Mouse (Mus musculus) thymus, adult 2 months (tissue): Measurements from ENCODE around the gene Egfr. TPM values are rescaled to one million over a fixed set of nuclear protein-coding genes. Genes with fewer than 3 reads are reported as not detected.

Experiments
- DNase-seq: peaks from one replicate; pipeline ENCODE4 v3.0.0; 2021
- H3K27ac ChIP-seq: fragments of 200-500 bp; 2 replicates; pipeline ENCODE4 v1.5.1; 2012; ENCODE audit warnings: low read length, control low read depth; ENCODE audit not compliant: control insufficient read depth, insufficient read depth
- H3K27me3 ChIP-seq: fragments of 200-500 bp; 2 replicates; pipeline ENCODE4 v1.6.1; 2012; ENCODE audit warnings: mild to moderate bottlenecking, low read length, moderate library complexity, mixed read lengths; ENCODE audit not compliant: control insufficient read depth, insufficient read depth
- H3K36me3 ChIP-seq: fragments of 200-500 bp; 2 replicates; pipeline ENCODE4 v1.6.1; 2012; ENCODE audit warnings: mild to moderate bottlenecking, low read length, moderate library complexity; ENCODE audit not compliant: control insufficient read depth, insufficient read depth
- H3K4me1 ChIP-seq: fragments of 200-500 bp; replicated peaks from 2 replicates; pipeline ENCODE4 v1.6.1; 2012; ENCODE audit warnings: low read length; ENCODE audit not compliant: control insufficient read depth, insufficient read depth
- H3K4me3 ChIP-seq: fragments of 200-500 bp; 2 replicates; pipeline ENCODE4 v1.5.1; 2012; ENCODE audit warnings: mild to moderate bottlenecking, low read length, control low read depth, moderate library complexity; ENCODE audit not compliant: control insufficient read depth, insufficient read depth
- CTCF ChIP-seq: fragments of 200-500 bp; IDR thresholded peaks from 2 replicates; pipeline ENCODE4 v1.5.1; 2012; ENCODE audit warnings: mild to moderate bottlenecking, control low read depth, low read length, moderate library complexity, borderline replicate concordance; ENCODE audit not compliant: control insufficient read depth, poor library complexity, insufficient read depth; ENCODE audit errors: extremely low read depth
- POLR2A ChIP-seq: fragments of 200-500 bp; IDR thresholded peaks from 2 replicates; pipeline ENCODE4 v1.6.1; 2012; ENCODE audit warnings: mild to moderate bottlenecking, low read length, control low read depth, moderate library complexity; ENCODE audit not compliant: control insufficient read depth, poor library complexity, insufficient read depth; ENCODE audit errors: extremely low read depth
- WGBS: fragments of 180-500 bp; shearing (Covaris S2); methylation state at CpG from one replicate; pipeline ENCODE4 v1.1.7; 2018; 5-methylcytosine and 5-hydroxymethylcytosine counted together
- polyA plus RNA-seq: library from polyadenylated mRNA; depleted of rRNA; stranded (reverse); fragments of >200 nt; gene quantifications from 2 replicates; pipeline ENCODE4 v1.2.3, GENCODE M21; 2012

The Egfr gene
- polyA plus RNA-seq, 1 experiment = 17.4 TPM

DNA sequence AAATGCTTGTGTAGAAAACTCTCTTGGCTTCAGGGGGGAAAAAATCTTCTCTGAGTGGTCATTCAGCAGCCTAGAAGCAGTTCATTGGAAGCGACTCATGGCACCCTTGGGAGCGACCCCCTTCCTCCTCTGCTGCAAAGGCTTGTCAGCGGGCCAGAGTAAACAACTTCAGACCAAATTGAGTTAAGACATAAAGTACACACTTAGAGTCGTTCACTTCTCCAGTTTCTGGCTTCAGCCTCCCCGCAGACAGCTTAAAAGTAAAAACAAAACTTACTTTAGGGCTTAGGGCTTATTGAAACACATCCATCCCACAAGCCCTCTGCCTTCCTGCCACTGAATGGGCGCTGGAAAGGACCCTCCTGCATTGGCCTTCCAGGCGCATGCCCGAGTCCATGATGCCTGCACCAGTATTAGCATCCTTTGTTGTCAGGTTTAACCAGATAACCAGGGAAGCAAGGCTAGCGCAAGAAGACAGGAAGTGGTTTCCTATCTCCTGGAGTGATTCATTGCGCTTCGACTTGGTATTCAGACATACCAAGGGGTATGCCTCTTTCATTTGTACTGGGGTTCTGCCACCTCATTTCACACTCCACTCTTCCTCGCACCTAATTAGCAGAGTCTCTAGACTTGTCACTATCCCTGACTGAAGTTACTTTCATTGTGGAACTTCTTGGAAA is 92.0 kb downstream of the Egfr start:
- Histone ChIP-seq H3K27me3 (no peaks in the 10 kb centered on the region), H3K36me3 (no peaks in the 10 kb centered on the region), H3K4me3 (no peak overlapping the region), H3K27ac (no peak overlapping the region), H3K4me1 (no peaks in the 10 kb centered on the region)
- DNase-seq = no peak
- 60% methylated on average over 12 of the region's 12 CpGs for WGBS
- no peak for TF ChIP-seq POLR2A
- no peak for TF ChIP-seq CTCF

DNA sequence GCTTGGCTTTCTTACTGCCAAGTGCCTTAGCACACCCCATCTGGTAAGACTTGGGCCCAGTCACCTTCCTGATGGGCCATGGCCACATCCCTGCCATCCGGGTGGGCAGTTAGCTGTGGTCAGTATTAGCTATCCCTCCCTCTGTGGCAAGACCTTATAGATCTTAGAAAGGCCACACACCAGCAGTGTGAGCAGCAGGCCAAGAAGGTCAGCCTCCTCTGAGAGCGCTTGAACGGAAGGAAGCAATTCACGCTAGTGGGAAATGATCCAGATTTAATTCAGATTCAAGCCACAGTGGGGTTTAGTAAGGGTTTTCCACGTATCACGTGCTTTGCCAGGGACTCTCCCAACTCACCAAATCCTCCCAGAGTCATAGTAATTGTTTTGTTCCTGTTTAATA is 96.9 kb downstream of the Egfr start:
- Histone ChIP-seq H3K36me3 (no peaks in the 10 kb centered on the region), H3K27ac (no peak overlapping the region), H3K27me3 (no peaks in the 10 kb centered on the region), H3K4me1 (no peaks in the 10 kb centered on the region), H3K4me3 (no peak overlapping the region)
- DNase-seq = no peak
- 81% methylated on average over 6 of the region's 6 CpGs for WGBS
- TF ChIP-seq CTCF (no peak), POLR2A (no peak)

DNA sequence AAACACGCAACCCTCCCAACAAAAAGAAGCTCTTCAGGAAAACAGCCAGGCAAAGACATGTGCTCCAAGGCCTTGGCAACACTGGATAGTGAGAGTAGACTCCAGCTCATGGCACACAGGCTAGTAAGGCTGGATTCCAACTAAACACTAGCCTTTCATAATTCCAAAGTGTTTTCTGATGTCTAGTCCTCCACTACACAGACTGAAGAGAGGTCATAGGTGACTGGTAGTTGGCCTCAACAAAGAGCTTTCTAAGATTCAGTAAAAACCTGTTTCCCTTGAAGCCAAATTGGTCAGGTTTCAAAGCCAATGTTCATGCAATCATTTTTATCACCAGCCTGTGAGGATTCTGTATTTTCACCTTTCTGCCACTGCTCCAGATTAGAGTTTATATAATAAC is 99.4 kb downstream of the Egfr start:
- 100% methylated on average over 1 of the region's 1 CpGs for WGBS
- no peaks in the 10 kb centered on the region for H3K27me3 ChIP-seq
- TF ChIP-seq POLR2A (no peak), CTCF (no peak)
- no peak overlapping the region for H3K27ac ChIP-seq
- H3K4me3 ChIP-seq = no peak overlapping the region
- DNase-seq = no peak
- H3K36me3 ChIP-seq = no peaks in the 10 kb centered on the region
- no peaks in the 10 kb centered on the region for H3K4me1 ChIP-seq

DNA sequence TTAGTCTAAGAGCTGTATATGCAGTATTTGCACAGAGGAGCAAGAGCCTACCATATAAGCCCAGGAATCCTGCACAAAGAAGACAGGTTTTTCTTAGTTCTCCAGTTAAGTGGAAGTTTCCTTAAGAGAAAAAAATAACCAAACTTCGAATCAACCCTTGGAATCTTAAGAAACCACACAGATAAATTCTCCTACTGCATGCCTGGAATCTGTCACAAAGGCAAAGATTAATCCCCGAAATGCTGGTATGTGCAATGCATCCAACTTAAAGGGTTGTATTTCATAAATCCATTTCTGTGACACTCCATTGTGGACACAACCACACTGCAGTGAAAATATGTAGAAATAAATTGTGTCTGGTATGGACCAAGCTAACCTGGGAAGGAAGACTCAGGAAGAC is 102.1 kb downstream of the Egfr start:
- no peak overlapping the region for H3K27ac ChIP-seq
- H3K4me3 ChIP-seq = no peak overlapping the region
- no peaks in the 10 kb centered on the region for H3K36me3 ChIP-seq
- H3K4me1 ChIP-seq = no peaks in the 10 kb centered on the region
- WGBS = 56% methylated on average over 2 of the region's 2 CpGs
- TF ChIP-seq POLR2A (no peak), CTCF (no peak)
- DNase-seq = no peak
- no peaks in the 10 kb centered on the region for H3K27me3 ChIP-seq

DNA sequence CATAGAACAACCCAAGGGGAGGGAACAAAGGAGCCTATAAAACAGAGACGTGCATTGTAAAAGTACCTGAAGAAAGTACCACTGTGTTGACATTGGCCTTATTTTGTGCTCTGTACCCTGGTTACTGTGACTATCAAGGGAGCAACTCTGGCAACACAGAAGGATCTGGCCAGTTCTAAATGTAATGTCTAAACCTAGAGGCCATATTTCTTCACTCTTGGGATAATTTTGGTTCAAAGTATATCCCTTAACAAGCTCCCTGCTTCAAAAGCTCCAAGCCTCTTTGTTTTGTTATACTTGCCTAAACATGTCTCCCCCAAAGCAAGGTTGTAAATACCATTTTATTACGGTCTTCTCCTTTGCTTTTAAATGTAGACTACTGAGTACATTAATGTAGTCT is 105.3 kb downstream of the Egfr start:
- Histone ChIP-seq H3K4me3 (no peak overlapping the region), H3K27me3 (no peaks in the 10 kb centered on the region), H3K36me3 (no peaks in the 10 kb centered on the region), H3K27ac (no peak overlapping the region), H3K4me1 (no peaks in the 10 kb centered on the region)
- 95% methylated on average over 2 of the region's 2 CpGs for WGBS
- TF ChIP-seq CTCF (no peak), POLR2A (no peak)
- no peak for DNase-seq

DNA sequence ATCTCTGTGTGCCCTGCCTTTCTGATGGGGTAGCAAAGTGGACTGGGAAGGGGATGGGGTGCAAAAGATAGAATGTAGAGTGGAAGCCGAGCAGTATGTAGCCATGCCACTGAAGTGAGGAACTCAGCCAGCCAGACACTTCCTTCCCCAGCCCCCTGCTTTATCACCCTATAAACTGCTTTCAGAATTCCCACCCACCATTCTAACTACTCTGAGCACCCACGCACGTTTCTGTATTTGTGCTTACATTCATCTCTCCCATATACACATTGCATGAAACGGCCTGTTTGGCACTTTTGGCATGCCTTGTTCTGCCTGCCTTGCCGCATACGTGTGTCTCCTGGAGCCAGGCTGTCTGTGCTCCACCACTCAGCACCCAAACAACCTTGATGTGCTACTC is 109.0 kb downstream of the Egfr start:
- no peak overlapping the region for H3K27ac ChIP-seq
- no peak for DNase-seq
- no peak overlapping the region for H3K4me3 ChIP-seq
- no peak for TF ChIP-seq CTCF
- TF ChIP-seq POLR2A = no peak
- H3K36me3 ChIP-seq = no peaks in the 10 kb centered on the region
- WGBS = 77% methylated on average over 6 of the region's 6 CpGs
- no peaks in the 10 kb centered on the region for H3K27me3 ChIP-seq
- no peaks in the 10 kb centered on the region for H3K4me1 ChIP-seq

DNA sequence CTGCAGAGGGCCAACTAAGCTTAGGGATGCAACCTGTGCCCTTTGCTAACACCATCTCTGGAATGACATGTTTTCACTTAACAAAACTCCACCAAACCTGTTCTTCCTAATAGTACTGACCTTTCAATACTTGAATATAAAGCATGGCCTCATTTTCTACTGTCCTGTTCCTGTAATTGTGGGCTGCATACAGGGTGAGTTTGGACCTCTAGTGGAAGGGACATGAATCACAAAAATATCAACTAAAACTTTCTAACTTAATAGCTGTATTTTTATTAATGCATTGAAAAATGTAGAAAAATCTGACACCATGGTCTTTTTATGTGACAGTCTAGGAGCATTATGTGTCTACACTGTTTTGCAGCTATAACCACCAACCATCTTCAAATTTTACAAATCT is 111.5 kb downstream of the Egfr start:
- Histone ChIP-seq H3K36me3 (no peaks in the 10 kb centered on the region), H3K4me1 (no peaks in the 10 kb centered on the region), H3K4me3 (no peak overlapping the region), H3K27ac (no peak overlapping the region), H3K27me3 (no peaks in the 10 kb centered on the region)
- DNase-seq = no peak
- no peak for TF ChIP-seq POLR2A
- no peak for TF ChIP-seq CTCF
